In the genomic region with DNA sequence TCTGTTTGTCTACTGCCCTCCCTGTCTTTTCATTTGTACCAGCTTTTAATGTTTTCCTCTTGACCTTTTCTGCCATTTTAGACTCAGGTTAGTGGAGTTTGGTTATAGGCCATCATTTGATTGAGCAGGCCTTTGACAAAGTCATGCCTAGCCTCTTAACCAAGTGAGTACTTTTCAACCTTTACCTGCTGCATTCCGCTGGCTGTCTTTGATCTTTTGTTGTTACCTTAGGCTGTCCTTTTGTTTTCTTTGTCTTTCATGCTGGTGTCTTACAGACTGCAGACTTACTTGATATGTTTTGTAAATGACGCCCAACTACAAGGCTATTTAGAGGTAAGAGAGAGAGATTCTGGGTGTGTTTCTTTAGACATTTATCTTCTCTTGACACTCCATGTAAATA, we compare ENCODE assay signal across 27 mouse cellular contexts.
"Had no signal": no experiment of that assay in that cellular context is flagged by ENCODE, and none has a peak within 500 bp of the region (broad histone marks: within the 10 kb centered on the region; RNA-seq: fewer than 3 reads in every experiment).

No protein-coding gene starts in this region.

- H3K27ac ChIP-seq: gastrocnemius, adult 2 months; heart, embryonic 10.5 days; hindbrain, embryonic 10.5 days; hindbrain, embryonic 12.5 days; hindbrain, embryonic 15.5 days; hindbrain, postnatal 0 days; kidney, embryonic 15.5 days; kidney, postnatal 0 days; limb, embryonic 13.5 days; limb, embryonic 15.5 days; liver, embryonic 12.5 days; liver, embryonic 14.5 days had no signal

- H3K4me1 ChIP-seq: heart, embryonic 10.5 days; heart, embryonic 12.5 days; hindbrain, embryonic 12.5 days; hindbrain, embryonic 15.5 days; kidney, embryonic 15.5 days; limb, embryonic 13.5 days; limb, embryonic 15.5 days; liver, embryonic 12.5 days had no signal

- H3K9me3 ChIP-seq: heart, embryonic 10.5 days; heart, embryonic 12.5 days; hindbrain, embryonic 10.5 days; hindbrain, embryonic 12.5 days; hindbrain, embryonic 15.5 days; kidney, embryonic 15.5 days; limb, embryonic 13.5 days; limb, embryonic 15.5 days; liver, embryonic 12.5 days had no signal

- H3K4me3 ChIP-seq: gastrocnemius, adult 2 months; heart, embryonic 10.5 days; heart, embryonic 12.5 days; hindbrain, embryonic 10.5 days; hindbrain, embryonic 12.5 days; hindbrain, embryonic 15.5 days; kidney, embryonic 15.5 days; limb, embryonic 13.5 days; limb, embryonic 15.5 days; liver, embryonic 12.5 days had no signal

- H3K27me3 ChIP-seq: heart, embryonic 12.5 days; hindbrain, embryonic 12.5 days; hindbrain, embryonic 15.5 days; kidney, embryonic 15.5 days; limb, embryonic 13.5 days; limb, embryonic 15.5 days; liver, embryonic 12.5 days had no signal

- H3K9ac ChIP-seq: heart, embryonic 12.5 days; hindbrain, embryonic 12.5 days; hindbrain, embryonic 15.5 days; kidney, embryonic 15.5 days; limb, embryonic 13.5 days; limb, embryonic 15.5 days; liver, embryonic 12.5 days; liver, embryonic 14.5 days had no signal

- ATAC-seq: hindbrain, postnatal 0 days; intestine, embryonic 16.5 days; liver, embryonic 12.5 days had no signal

- H3K4me2 ChIP-seq: heart, embryonic 12.5 days; hindbrain, embryonic 12.5 days; hindbrain, embryonic 15.5 days; kidney, embryonic 15.5 days; limb, embryonic 13.5 days; limb, embryonic 15.5 days; liver, embryonic 12.5 days had no signal

- DNase-seq: gastrocnemius, adult 2 months; gastrocnemius, postnatal 10 days; gastrocnemius, postnatal 25 days; heart, adult 18-20 months; heart, postnatal 10 days; heart, postnatal 4 days; kidney, adult 11 months; kidney, adult 2 months; kidney, adult 9 months; kidney, postnatal 14 days; kidney, postnatal 36 days; layer of hippocampus, adult 9-11 months; layer of hippocampus, postnatal 36 days; left cerebral cortex, postnatal 4 days had no signal
